Mouse (Mus musculus): Measurements from ENCODE around the gene Epha2. TPM values are rescaled to one million over a fixed set of nuclear protein-coding genes. Genes with fewer than 3 reads are reported as not detected.

Gene Epha2
- polyA plus RNA-seq, 1 experiment from 2014 or later, result 7.8 TPM

DNA sequence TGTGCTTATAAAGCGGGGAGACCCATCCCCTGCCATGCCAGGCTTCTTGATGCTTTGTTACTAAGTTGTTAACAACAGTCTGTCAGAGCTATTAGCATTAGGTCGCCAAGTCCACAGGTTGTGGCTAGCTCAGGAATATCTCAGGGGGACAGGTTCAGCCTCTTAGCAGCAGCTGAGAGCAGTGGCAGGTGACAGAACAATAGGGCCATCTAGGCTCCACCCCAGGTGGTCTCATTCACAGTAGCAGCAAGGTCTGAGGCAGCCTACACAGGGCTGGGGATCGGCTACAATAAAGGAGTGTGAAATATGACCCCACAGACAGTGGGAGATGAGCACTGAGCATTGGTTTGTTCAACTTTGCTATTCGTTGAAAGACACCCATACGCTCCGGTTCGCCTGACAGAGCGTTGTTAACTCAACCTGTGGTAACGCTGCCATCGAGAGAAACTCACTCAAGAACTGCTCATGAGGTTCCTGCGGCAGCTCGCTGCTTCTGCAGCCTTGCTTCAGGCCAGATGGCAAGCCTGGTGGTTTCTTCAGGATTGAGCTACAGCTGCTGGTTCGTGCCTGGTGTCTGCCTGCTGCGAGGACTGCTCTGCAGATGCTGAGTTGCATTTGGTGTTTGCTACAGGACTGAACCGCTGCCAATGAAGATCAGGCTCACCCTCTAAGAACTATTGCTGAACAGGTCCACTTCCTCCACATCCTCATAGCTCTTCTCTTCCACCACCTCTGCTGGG, 30.7 kb upstream of the Epha2 start:
- H3K27me3 ChIP-seq, result peaks cover 16% of the 10 kb centered on the region
- no peak overlapping the region for H3K4me2 ChIP-seq (replicated peaks)
- no peaks in the 10 kb centered on the region for H3K9me3 ChIP-seq
- H3K36me3 ChIP-seq, result no peaks in the 10 kb centered on the region
- H3K4me1 ChIP-seq, result peaks cover 24% of the 10 kb centered on the region
- no peak for ATAC-seq (ENCODE audit: low FRiP score, low read depth)
- H3K4me3 ChIP-seq, result no peak overlapping the region
- WGBS, result 61% methylated on average over 15 of the region's 15 CpGs
- H3K27ac ChIP-seq (replicated peaks), result no peak overlapping the region; the same call in 1 of the 2 replicates
- H3K9ac ChIP-seq (replicated peaks), result no peak overlapping the region

DNA sequence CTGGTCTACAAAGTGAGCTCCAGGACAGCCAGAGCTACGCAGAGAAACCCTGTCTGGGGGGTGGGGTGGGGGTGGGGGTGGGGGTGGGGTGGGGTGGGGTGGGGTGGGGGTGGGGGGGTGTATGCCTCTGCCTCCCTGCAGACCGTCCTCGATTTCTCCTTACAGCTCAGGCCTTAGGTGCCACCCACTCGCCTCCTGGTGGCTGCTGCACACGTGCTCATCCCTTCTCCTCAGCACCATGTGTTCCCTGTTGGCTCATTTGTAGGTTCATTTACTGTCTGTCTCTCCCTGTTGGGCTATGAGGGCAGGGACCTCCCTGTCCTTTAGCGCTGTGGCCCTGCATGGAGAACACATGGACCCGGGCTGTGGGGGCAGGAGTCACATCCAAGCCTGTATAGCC, 29.8 kb upstream of the Epha2 start:
- H3K4me2 ChIP-seq (replicated peaks), result no peak overlapping the region
- no peak for ATAC-seq (ENCODE audit: low FRiP score, low read depth)
- no peaks in the 10 kb centered on the region for H3K9me3 ChIP-seq
- no peaks in the 10 kb centered on the region for H3K36me3 ChIP-seq
- H3K9ac ChIP-seq (replicated peaks), result no peak overlapping the region
- H3K27me3 ChIP-seq, result peaks cover 16% of the 10 kb centered on the region
- WGBS, result 86% methylated on average over 5 of the region's 7 CpGs
- peaks cover 26% of the 10 kb centered on the region for H3K4me1 ChIP-seq
- no peak overlapping the region for H3K4me3 ChIP-seq
- H3K27ac ChIP-seq (replicated peaks), result no peak overlapping the region

DNA sequence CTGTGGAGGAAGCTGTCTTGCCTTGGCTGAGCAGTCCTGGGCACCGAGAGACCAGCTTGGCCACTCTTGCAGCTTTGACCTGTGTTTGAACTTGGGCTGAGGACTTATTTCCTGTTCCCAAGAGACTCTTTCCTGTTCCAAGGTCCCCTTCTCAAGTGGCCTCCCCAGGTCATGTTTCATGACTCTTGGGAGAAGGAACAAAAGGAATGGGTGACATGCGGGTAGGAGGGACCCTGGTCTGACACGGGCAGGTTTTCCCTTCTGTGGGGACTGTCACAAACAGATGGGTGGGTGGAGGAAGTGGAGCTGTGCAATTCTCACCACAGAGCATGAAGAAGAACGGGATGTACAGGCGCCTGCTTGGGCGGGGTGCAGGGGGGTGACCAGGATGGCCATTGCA, 29.3 kb upstream of the Epha2 start:
- ATAC-seq (ENCODE audit: low FRiP score, low read depth), result no peak
- Histone ChIP-seq H3K9me3 (no peaks in the 10 kb centered on the region), H3K4me2 (replicated peaks) (no peak overlapping the region), H3K27ac (replicated peaks) (no peak overlapping the region), H3K36me3 (no peaks in the 10 kb centered on the region), H3K27me3 (peaks cover 16% of the 10 kb centered on the region), H3K4me3 (no peak overlapping the region), H3K4me1 (peaks cover 26% of the 10 kb centered on the region), H3K9ac (replicated peaks) (no peak overlapping the region)
- WGBS, result 83% methylated on average over 6 of the region's 6 CpGs

DNA sequence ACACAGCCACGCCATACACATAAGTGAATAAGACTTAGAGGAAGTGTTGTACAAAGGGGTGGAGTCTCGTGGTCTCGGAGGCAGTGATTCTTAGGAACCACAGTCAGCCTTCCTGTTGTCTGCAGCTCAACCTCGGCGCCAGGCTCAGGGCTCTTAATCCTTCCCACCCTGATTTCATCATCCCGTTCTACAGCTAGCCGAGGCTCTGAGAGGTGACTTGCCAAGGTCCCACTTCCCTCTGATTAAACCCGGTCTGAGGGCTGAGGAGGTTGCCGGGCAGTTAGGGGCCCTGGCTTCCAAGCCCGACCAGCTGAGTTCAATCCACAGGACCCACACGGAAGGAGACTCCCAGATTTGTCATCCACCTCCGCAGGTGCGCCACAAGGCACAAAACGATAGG, 28.2 kb upstream of the Epha2 start:
- 13% methylated on average over 14 of the region's 14 CpGs for WGBS
- peak overlapping the region; percentile 24 for H3K4me2 ChIP-seq (replicated peaks)
- no peak overlapping the region for H3K4me3 ChIP-seq
- H3K27me3 ChIP-seq, result peaks cover 25% of the 10 kb centered on the region
- peaks cover 30% of the 10 kb centered on the region for H3K4me1 ChIP-seq
- no peak overlapping the region for H3K27ac ChIP-seq (replicated peaks)
- H3K9ac ChIP-seq (replicated peaks), result no peak overlapping the region
- no peaks in the 10 kb centered on the region for H3K36me3 ChIP-seq
- ATAC-seq (ENCODE audit: low FRiP score, low read depth), result no peak
- H3K9me3 ChIP-seq, result no peaks in the 10 kb centered on the region

DNA sequence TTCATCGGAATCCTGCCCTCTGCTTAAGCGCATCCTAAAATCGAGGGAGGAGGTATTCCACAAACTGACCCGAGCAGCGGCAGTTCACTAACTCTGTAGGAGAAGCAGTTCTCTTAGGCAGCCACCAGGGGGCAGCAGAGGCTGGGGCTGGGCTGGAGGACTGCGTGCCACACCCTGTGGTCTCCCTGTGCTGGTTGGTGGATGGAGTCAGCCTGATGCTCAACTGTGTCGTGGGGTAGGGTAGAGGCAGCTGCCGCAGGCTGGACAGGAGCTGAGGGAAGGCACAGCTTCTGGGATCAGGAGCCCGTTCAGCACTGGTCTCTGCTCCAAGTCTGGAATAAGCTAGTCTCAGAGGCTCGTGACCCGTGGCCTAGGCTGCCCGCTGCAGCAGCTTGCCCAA, 27.7 kb upstream of the Epha2 start:
- Histone ChIP-seq H3K27me3 (peaks cover 25% of the 10 kb centered on the region), H3K36me3 (no peaks in the 10 kb centered on the region), H3K4me3 (no peak overlapping the region), H3K27ac (replicated peaks) (peak overlapping the region; percentile 83), H3K4me2 (replicated peaks) (peak overlapping the region; percentile 24), H3K9ac (replicated peaks) (no peak overlapping the region), H3K9me3 (no peaks in the 10 kb centered on the region), H3K4me1 (peaks cover 34% of the 10 kb centered on the region)
- 16% methylated on average over 12 of the region's 12 CpGs for WGBS
- peak; percentile 74 for ATAC-seq (ENCODE audit: low FRiP score, low read depth)

DNA sequence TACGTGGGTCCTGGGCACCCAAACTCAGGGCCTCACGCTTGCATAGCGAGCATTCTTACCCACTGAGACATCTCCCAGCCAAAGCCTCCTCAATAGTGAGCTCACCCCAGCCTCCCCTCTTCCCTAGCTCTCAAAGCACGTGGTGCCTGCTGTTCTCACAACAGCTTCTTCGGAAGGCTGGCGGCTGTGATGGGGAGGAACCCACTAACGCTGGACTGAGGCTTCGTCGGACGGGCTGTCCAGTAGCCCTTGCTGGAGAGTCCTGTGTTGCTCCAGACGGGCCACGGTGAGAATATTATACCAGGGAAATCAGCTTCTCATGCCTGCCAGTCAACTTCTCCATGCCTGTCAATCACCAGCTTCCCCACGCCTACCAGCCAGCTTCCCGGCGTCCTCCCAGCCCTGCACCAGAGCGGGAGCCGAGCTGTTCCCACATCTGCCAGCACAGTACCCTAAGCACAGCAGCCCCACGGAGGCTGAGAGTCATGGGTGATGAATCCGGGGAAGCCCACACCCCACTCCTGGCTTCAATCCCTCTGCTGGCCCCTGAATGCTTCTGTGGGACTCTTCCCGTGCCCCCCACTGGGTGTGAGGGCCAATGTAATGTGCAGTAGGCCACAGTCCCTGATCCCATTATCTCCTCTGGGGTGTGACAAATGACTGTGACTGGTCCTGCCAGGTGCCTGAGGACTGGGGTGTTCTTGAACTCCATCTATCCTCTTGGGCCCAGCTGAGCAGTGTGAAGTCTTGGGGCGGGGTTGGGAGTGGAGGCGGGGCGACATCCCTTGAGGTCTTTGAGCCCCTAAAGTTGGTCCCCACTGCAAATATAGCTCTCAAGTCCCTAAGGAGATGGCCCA, 26.3 kb upstream of the Epha2 start:
- H3K9ac ChIP-seq (replicated peaks), result no peak overlapping the region
- H3K9me3 ChIP-seq, result no peaks in the 10 kb centered on the region
- peak; percentile 85 for ATAC-seq (ENCODE audit: low FRiP score, low read depth)
- H3K4me3 ChIP-seq, result no peak overlapping the region
- H3K27me3 ChIP-seq, result peaks cover 25% of the 10 kb centered on the region
- WGBS, result 29% methylated on average over 23 of the region's 23 CpGs
- peak overlapping the region; percentile 37 for H3K4me2 ChIP-seq (replicated peaks)
- H3K36me3 ChIP-seq, result no peaks in the 10 kb centered on the region
- H3K27ac ChIP-seq (replicated peaks), result peak overlapping the region; percentile 83
- H3K4me1 ChIP-seq, result peaks cover 46% of the 10 kb centered on the region

DNA sequence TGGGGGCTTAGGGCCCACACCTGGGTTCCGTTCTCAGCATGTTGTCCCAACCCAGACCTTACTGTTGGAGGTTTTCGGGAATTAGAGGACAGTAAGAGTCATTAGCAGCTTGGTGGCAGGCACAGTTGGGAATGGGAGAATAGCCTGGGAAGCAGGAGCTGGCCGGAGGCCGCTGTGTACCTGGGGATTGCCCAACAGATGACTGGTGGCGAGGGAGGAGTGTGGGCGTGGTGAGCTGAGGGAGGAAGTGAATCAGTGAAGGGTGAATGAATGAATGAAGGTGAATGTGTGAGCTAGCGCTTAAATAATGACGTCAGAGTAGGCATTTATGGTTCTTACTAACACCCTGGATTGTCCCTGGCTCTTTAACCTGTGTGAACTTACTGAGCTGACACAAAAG, 23.9 kb upstream of the Epha2 start:
- Histone ChIP-seq H3K9ac (replicated peaks) (no peak overlapping the region), H3K27me3 (peaks cover 25% of the 10 kb centered on the region), H3K4me1 (peaks cover 46% of the 10 kb centered on the region), H3K4me3 (no peak overlapping the region), H3K9me3 (no peaks in the 10 kb centered on the region), H3K4me2 (replicated peaks) (no peak overlapping the region), H3K36me3 (no peaks in the 10 kb centered on the region), H3K27ac (replicated peaks) (no peak overlapping the region)
- no peak for ATAC-seq (ENCODE audit: low FRiP score, low read depth)
- 84% methylated on average over 8 of the region's 8 CpGs for WGBS

DNA sequence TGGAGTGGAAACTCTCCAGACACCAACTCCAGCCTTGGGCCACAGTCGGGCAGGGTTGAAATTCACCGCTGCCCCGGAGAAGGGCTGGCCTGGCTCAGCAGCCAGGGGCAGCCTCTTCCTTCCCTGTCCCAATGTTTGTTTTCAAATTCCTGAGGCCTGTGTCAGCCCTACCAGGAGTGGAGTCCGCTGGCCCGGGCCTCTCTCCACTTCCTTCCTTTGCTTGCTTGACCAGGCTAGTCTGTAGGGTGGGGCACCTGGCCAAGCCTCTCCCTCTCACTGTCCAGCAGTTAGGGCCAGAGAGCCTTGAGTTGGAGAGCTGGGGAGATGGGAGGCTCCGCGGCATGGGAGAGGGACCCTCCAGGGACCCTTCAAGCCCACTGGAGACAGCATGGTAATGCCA, 22.9 kb upstream of the Epha2 start:
- H3K36me3 ChIP-seq, result no peaks in the 10 kb centered on the region
- peak overlapping the region; percentile 52; the same call in 1 of the 2 replicates for H3K27ac ChIP-seq (replicated peaks)
- H3K4me2 ChIP-seq (replicated peaks), result no peak overlapping the region
- H3K9me3 ChIP-seq, result no peaks in the 10 kb centered on the region
- H3K4me3 ChIP-seq, result no peak overlapping the region
- H3K27me3 ChIP-seq, result peaks cover 21% of the 10 kb centered on the region
- H3K9ac ChIP-seq (replicated peaks), result 0 out of 2 replicates have a peak overlapping the region, but pooled peaks have one; percentile 11
- peaks cover 43% of the 10 kb centered on the region for H3K4me1 ChIP-seq
- 66% methylated on average over 7 of the region's 7 CpGs for WGBS
- ATAC-seq (ENCODE audit: low FRiP score, low read depth), result no peak

DNA sequence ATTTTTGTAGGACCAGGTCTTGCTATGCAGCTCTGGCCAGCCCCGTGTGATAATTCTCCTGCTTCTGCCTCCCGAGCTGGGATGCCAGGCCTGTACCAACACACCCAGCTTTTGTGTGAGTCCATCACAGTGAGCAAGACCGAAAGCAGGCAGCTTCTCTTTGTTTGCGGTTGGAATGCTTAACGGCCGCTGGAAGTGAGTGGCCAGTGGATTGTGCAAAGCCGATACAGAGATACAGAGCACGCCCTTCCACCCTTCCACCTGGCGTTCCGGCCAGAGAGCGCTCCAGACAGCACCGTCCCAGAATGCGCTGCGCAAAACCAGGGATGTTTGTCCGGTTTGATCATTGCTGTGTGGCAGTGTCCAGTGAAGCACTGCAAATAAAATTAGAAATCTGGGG, 21.7 kb upstream of the Epha2 start:
- Histone ChIP-seq H3K9me3 (no peaks in the 10 kb centered on the region), H3K9ac (replicated peaks) (no peak overlapping the region), H3K4me3 (no peak overlapping the region), H3K27me3 (peaks cover 25% of the 10 kb centered on the region), H3K4me1 (peaks cover 40% of the 10 kb centered on the region), H3K36me3 (no peaks in the 10 kb centered on the region), H3K27ac (replicated peaks) (peak overlapping the region; percentile 52; the same call in 1 of the 2 replicates), H3K4me2 (replicated peaks) (no peak overlapping the region)
- no peak for ATAC-seq (ENCODE audit: low FRiP score, low read depth)
- WGBS, result 47% methylated on average over 15 of the region's 15 CpGs

DNA sequence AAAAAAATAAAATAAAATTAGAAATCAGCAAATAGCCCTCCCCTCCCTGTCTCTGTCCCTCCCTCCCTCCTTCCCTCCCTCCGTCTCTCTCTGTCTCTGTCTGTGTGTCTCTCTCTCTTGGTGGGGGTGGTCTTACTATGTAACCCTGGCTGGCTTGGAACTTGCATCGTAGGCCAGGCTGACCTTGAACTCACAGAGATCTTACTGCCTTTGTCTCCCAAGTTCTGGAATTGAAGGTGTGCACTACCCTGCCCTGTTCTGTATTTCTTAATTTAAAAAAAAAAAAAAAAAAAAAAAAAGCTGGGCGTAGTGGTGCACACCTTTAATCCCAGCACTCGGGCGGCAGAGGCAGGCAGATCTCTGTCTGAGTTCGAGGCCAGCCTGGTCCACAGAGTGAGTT, 21.3 kb upstream of the Epha2 start:
- no peak overlapping the region for H3K9ac ChIP-seq (replicated peaks)
- H3K9me3 ChIP-seq, result no peaks in the 10 kb centered on the region
- peaks cover 25% of the 10 kb centered on the region for H3K27me3 ChIP-seq
- no peak overlapping the region for H3K27ac ChIP-seq (replicated peaks)
- H3K36me3 ChIP-seq, result no peaks in the 10 kb centered on the region
- H3K4me2 ChIP-seq (replicated peaks), result no peak overlapping the region
- no peak overlapping the region for H3K4me3 ChIP-seq
- H3K4me1 ChIP-seq, result peaks cover 36% of the 10 kb centered on the region
- ATAC-seq (ENCODE audit: low FRiP score, low read depth), result no peak
- WGBS, result 86% methylated on average over 6 of the region's 6 CpGs

DNA sequence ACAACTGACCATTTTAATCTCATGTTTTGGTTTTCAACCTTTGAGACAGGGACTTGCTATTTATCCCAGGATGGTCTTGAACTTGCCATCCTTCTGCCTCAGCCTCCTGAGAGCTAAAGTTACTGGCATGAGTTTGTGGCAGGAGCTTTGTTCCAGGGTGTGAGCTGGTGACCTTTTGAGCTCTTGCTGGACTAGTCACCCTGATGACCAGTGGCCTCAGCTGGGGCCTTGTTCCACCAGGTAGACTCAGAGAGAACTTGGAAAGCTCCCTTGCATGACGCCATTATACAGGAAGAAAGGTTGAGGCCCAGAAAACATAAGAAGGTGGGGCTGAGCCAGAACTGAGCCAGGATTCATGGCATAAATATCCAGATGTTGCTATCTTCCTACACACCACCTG, 20.6 kb upstream of the Epha2 start:
- Histone ChIP-seq H3K9ac (replicated peaks) (no peak overlapping the region), H3K4me2 (replicated peaks) (no peak overlapping the region), H3K4me3 (no peak overlapping the region), H3K36me3 (no peaks in the 10 kb centered on the region), H3K4me1 (peaks cover 36% of the 10 kb centered on the region), H3K27ac (replicated peaks) (no peak overlapping the region), H3K9me3 (no peaks in the 10 kb centered on the region), H3K27me3 (peaks cover 32% of the 10 kb centered on the region)
- ATAC-seq (ENCODE audit: low FRiP score, low read depth), result no peak
- WGBS, result 89% methylated on average over 1 of the region's 1 CpGs

DNA sequence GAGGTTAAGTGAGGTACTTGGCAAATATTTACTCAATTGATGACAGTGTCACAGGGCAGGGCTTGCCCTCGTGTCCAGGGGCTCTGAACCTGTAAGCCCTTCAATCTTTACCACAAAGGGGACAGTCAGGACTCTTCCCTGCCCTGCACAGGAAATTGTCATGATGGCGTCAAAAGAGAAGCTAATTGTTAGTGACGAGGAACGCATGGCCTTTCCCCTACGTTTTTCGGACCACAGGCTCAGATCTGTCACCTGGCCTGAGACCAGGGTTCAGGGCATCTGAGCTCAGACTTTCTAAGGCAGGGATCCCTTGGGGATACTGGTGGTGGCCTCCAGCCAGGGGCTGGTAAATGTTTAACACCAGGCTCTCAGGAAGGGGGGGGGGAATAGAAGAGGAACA, 19.9 kb upstream of the Epha2 start:
- ATAC-seq (ENCODE audit: low FRiP score, low read depth), result no peak
- no peak overlapping the region for H3K4me2 ChIP-seq (replicated peaks)
- H3K4me1 ChIP-seq, result peaks cover 35% of the 10 kb centered on the region
- H3K36me3 ChIP-seq, result no peaks in the 10 kb centered on the region
- H3K4me3 ChIP-seq, result no peak overlapping the region
- H3K9me3 ChIP-seq, result no peaks in the 10 kb centered on the region
- H3K27me3 ChIP-seq, result peaks cover 36% of the 10 kb centered on the region
- H3K9ac ChIP-seq (replicated peaks), result no peak overlapping the region
- 66% methylated on average over 6 of the region's 6 CpGs for WGBS
- no peak overlapping the region for H3K27ac ChIP-seq (replicated peaks)

Measured in midbrain, embryonic 12.5 days (tissue).